Mouse (Mus musculus) erythroblast, embryonic 14.5 days (primary cell): ENCODE results near the gene Fgfr2. TPM values are rescaled to one million over a fixed set of nuclear protein-coding genes. Genes with fewer than 3 reads are reported as not detected.

Experiments used
- H3K27me3 ChIP-seq: 2 replicates; pipeline ENCODE4 v1.6.1; 2012; ENCODE audit warnings: inconsistent platforms; ENCODE audit not compliant: control insufficient read depth
- H3K36me3 ChIP-seq: 2 replicates; pipeline ENCODE4 v1.6.1; 2012; ENCODE audit warnings: mild to moderate bottlenecking, inconsistent platforms; ENCODE audit not compliant: control insufficient read depth
- H3K4me1 ChIP-seq: 2 replicates; pipeline ENCODE4 v1.6.1; 2012; ENCODE audit warnings: inconsistent platforms; ENCODE audit not compliant: control insufficient read depth
- H3K4me3 ChIP-seq: replicated peaks from 2 replicates; pipeline ENCODE3; 2012; ENCODE audit warnings: moderate library complexity, mild to moderate bottlenecking, inconsistent platforms
- H3K9me3 ChIP-seq: 2 replicates; pipeline ENCODE4 v1.6.1; 2012; ENCODE audit warnings: low read length, inconsistent platforms, mixed read lengths; ENCODE audit not compliant: control insufficient read depth
- GATA1 ChIP-seq: IDR thresholded peaks from 2 replicates; pipeline ENCODE4 v1.6.1; 2012; ENCODE audit warnings: low read length, inconsistent platforms, mixed read lengths
- TAL1 ChIP-seq: IDR thresholded peaks from 3 replicates; pipeline ENCODE4 v1.6.1; 2012; ENCODE audit warnings: low read length, inconsistent platforms, mixed read lengths
- polyA plus RNA-seq: library from polyadenylated mRNA; stranded (reverse); fragments of >175 nt; gene quantifications from 2 replicates; pipeline ENCODE4 v1.2.3, GENCODE M21; 2012

Fgfr2 gene
- polyA plus RNA-seq, 1 experiment, result not detected

GRCm38 (mm10) chr7:131797161-131797560 is 1326.0 kb downstream of the Fgfr2 start:
- Histone ChIP-seq H3K27me3 (no peaks in the 10 kb centered on the region), H3K4me1 (no peaks in the 10 kb centered on the region), H3K4me3 (no peak overlapping the region), H3K9me3 (no peaks in the 10 kb centered on the region), H3K36me3 (no peaks in the 10 kb centered on the region)
- no peak for TF ChIP-seq TAL1
- no peak for TF ChIP-seq GATA1

- Histone ChIP-seq H3K4me1 (no peaks in the 10 kb centered on the region), H3K4me3 (no peak overlapping the region), H3K9me3 (no peaks in the 10 kb centered on the region), H3K36me3 (no peaks in the 10 kb centered on the region), H3K27me3 (no peaks in the 10 kb centered on the region)
- no peak for TF ChIP-seq GATA1
- no peak for TF ChIP-seq TAL1
These were observed 1334.4 kb downstream of the Fgfr2 start for GRCm38 (mm10) chr7:131788595-131789206.

GRCm38 (mm10) chr7:131785721-131786120 is 1337.4 kb downstream of the Fgfr2 start:
- peaks cover 2% of the 10 kb centered on the region; the same call in 1 of the 2 replicates for H3K9me3 ChIP-seq

GRCm38 (mm10) chr7:131778271-131778985 is 1344.7 kb downstream of the Fgfr2 start:
- H3K27me3 ChIP-seq, result no peaks in the 10 kb centered on the region
- no peaks in the 10 kb centered on the region for H3K36me3 ChIP-seq
- H3K4me1 ChIP-seq, result no peaks in the 10 kb centered on the region
- H3K9me3 ChIP-seq, result peaks cover 2% of the 10 kb centered on the region; the same call in 1 of the 2 replicates
- no peak overlapping the region for H3K4me3 ChIP-seq
- no peak for TF ChIP-seq TAL1
- no peak for TF ChIP-seq GATA1

More at GRCm38 (mm10) chr7:131785721-131786120, 1337.4 kb downstream of the Fgfr2 start:
- Histone ChIP-seq H3K4me1 (no peaks in the 10 kb centered on the region), H3K4me3 (no peak overlapping the region), H3K36me3 (no peaks in the 10 kb centered on the region), H3K27me3 (no peaks in the 10 kb centered on the region)
- no peak for TF ChIP-seq TAL1
- no peak for TF ChIP-seq GATA1

- H3K4me1 ChIP-seq, result no peaks in the 10 kb centered on the region
- no peaks in the 10 kb centered on the region for H3K36me3 ChIP-seq
- no peak overlapping the region for H3K4me3 ChIP-seq
- no peak for TF ChIP-seq GATA1
- TF ChIP-seq TAL1, result no peak
- peaks cover 2% of the 10 kb centered on the region; the same call in 1 of the 2 replicates for H3K9me3 ChIP-seq
- no peaks in the 10 kb centered on the region for H3K27me3 ChIP-seq
These were observed 1345.5 kb downstream of the Fgfr2 start for GRCm38 (mm10) chr7:131777461-131778270.

- no peaks in the 10 kb centered on the region for H3K9me3 ChIP-seq
- no peaks in the 10 kb centered on the region for H3K27me3 ChIP-seq
- no peak for TF ChIP-seq GATA1
- TF ChIP-seq TAL1, result no peak
- no peaks in the 10 kb centered on the region for H3K36me3 ChIP-seq
- no peak overlapping the region for H3K4me3 ChIP-seq
- no peaks in the 10 kb centered on the region for H3K4me1 ChIP-seq
These were observed 1346.9 kb downstream of the Fgfr2 start for GRCm38 (mm10) chr7:131776191-131776752.

GRCm38 (mm10) chr7:131757922-131758321 is 1365.2 kb downstream of the Fgfr2 start:
- no peak for TF ChIP-seq TAL1
- TF ChIP-seq GATA1, result no peak
- no peaks in the 10 kb centered on the region for H3K36me3 ChIP-seq
- H3K9me3 ChIP-seq, result peaks cover 36% of the 10 kb centered on the region

GRCm38 (mm10) chr7:131747152-131748010 is 1375.8 kb downstream of the Fgfr2 start:
- H3K36me3 ChIP-seq, result no peaks in the 10 kb centered on the region
- H3K9me3 ChIP-seq, result no peaks in the 10 kb centered on the region
- TF ChIP-seq GATA1, result no peak
- no peak for TF ChIP-seq TAL1
- no peaks in the 10 kb centered on the region for H3K27me3 ChIP-seq
- no peak overlapping the region for H3K4me3 ChIP-seq
- no peaks in the 10 kb centered on the region for H3K4me1 ChIP-seq

More at GRCm38 (mm10) chr7:131757922-131758321, 1365.2 kb downstream of the Fgfr2 start:
- no peaks in the 10 kb centered on the region for H3K27me3 ChIP-seq
- no peaks in the 10 kb centered on the region for H3K4me1 ChIP-seq
- H3K4me3 ChIP-seq, result no peak overlapping the region
